Mouse (Mus musculus) liver, embryonic 14.5 days (tissue): ENCODE results near the gene Xpo6.

ENCODE experiments used
- CTCF ChIP-seq: IDR thresholded peaks from 2 replicates; pipeline ENCODE4 v1.5.1; 2016; ENCODE audit warnings: antibody characterized with exemption, low read depth, control low read depth
- EP300 ChIP-seq: IDR thresholded peaks from 2 replicates; pipeline ENCODE4 v1.6.1; 2016; ENCODE audit warnings: antibody characterized with exemption, low read depth

DNA sequence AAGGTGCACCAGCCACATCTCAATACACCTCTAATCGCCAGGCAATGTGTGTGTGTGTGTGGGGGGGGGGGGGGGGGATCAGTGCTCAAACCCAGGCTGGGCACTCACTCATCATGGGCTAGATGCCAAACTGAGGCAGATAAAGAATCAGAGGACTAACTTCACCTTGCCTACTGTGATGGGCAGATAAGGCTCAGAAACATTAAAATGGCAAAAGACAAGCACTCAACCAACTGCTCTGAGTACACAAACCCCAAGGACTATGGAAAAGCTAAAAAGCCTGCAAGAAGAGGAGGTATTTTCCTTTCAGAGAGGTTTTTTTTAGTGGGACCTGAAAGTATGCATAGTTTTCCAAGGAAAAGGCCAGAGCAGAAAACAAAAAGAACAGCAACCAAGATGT lies 1.4 kb downstream of the Xpo6 start:
- TF ChIP-seq EP300 (no peak), CTCF (no peak)
